Mouse (Mus musculus): ENCODE results near the gene Cyp1b1. TPM values are rescaled to one million over a fixed set of nuclear protein-coding genes. Genes with fewer than 3 reads are reported as not detected.

The Cyp1b1 gene
- polyA plus RNA-seq (2017; shearing (Covaris generic)): not detected

DNA sequence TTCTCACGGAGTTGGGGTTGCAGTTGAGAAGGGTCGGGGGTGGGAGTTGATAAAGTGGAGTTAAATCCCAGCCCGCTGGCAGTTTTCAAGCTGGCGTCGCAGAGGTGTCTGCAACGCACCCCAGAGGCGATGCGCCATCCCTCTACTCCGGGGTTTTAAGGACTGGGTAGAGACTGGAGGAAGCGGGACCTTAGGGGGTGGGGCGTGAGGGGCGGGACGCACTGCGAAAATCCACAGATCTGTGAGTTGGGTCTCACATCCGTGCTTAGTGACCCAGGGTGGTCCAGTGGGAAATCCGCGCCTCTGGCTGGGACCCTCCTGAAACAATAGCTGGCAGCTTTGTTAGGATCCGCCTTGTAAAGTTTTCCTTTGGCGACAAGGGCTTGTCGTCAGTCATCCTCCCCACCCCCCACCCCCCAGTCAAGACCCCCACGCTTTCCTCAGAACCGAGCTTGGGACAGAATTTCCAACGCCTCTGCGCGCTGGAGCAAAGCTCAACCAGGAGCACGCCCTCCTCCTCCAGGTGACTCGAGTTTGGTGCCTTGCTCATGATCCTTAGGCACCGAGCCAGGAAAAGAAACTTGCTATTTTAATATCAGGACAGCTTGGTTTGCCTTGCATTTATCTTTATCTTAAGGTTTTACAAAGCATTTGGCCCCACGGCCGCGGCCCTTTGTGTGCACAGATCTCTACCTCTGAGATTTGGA, at the start of gene Cyp1b1:
Gene Cyp1b1 (minus strand): TSS at position 131 of the 707 bp plus-strand sequence.

Other genes with a start within 250 kb of the Cyp1b1 start
- gene Rmdn2, start 103.2 kb downstream of the Cyp1b1 start, polyA plus RNA-seq (2017; shearing (Covaris generic)): 5.6 TPM
- 31.4 TPM for gene Atl2, start 181.1 kb upstream of the Cyp1b1 start, polyA plus RNA-seq (2017; shearing (Covaris generic))

Data from inflammation-experienced regulatory T-cells, adult 16 weeks (primary cell).